Mouse (Mus musculus) embryonic fibroblast, embryonic 13.5 days (primary cell): ENCODE measurements around the gene Kcng3.

Experiments
- CTCF ChIP-seq: IDR thresholded peaks from 2 replicates; pipeline ENCODE4 v1.5.1; 2011; ENCODE audit warnings: mild to moderate bottlenecking, control low read depth, low read length, moderate library complexity, borderline replicate concordance; ENCODE audit not compliant: insufficient read depth
- POLR2A ChIP-seq: IDR thresholded peaks from 2 replicates; pipeline ENCODE4 v1.6.1; 2011; ENCODE audit warnings: low read depth, mild to moderate bottlenecking, control low read depth, low read length, moderate library complexity

- no peak for TF ChIP-seq CTCF
- no peak for TF ChIP-seq POLR2A
These were observed 66.2 kb downstream of the Kcng3 start for GRCm38 (mm10) chr17:83565506-83565905.
